Mouse (Mus musculus) ES-E14 (cell line): ENCODE measurements around the gene Bdkrb2. TPM values are rescaled to one million over a fixed set of nuclear protein-coding genes. Genes with fewer than 3 reads are reported as not detected.
A peak's percentile ranks its signal among the peaks of the same experiment; 100 is the strongest.

Experiments
- DNase-seq: peaks from one replicate; pipeline ENCODE4 v3.0.0-alpha.2; 2013; ENCODE audit warnings: low read depth, low spot score
- H3K27ac ChIP-seq: 2 replicates; pipeline ENCODE4 v1.5.1; 2012; ENCODE audit warnings: low read depth, mild to moderate bottlenecking, low read length, moderate library complexity, mixed read lengths; ENCODE audit not compliant: poor library complexity, insufficient read depth, severe bottlenecking
- H3K36me3 ChIP-seq: 2 replicates; pipeline ENCODE4 v1.6.1; 2012; ENCODE audit warnings: mild to moderate bottlenecking, low read length, moderate library complexity, mixed read lengths; ENCODE audit not compliant: control insufficient read depth, poor library complexity, insufficient read depth, severe bottlenecking
- H3K4me1 ChIP-seq, 2 experiments: fragments of 150-350 bp in 1 of 2; sonication (generic) in 1 of 2; 2 replicates each; pipeline ENCODE4 v1.6.1; 2012; ENCODE audit warnings: low read length in 2 of 2, mild to moderate bottlenecking in 1 of 2, mixed read lengths in 1 of 2; ENCODE audit not compliant: control insufficient read depth in 2 of 2, insufficient read depth in 2 of 2, poor library complexity in 1 of 2
- H3K4me3 ChIP-seq, 2 experiments: fragments of 150-350 bp in 1 of 2; sonication (generic) in 1 of 2; 2 replicates each; pipeline ENCODE4 v1.5.1; 2012; ENCODE audit warnings: low read length in 2 of 2, low read depth in 1 of 2, mild to moderate bottlenecking in 1 of 2, mixed read lengths in 1 of 2; ENCODE audit not compliant: insufficient read depth in 1 of 2, poor library complexity in 1 of 2, severe bottlenecking in 1 of 2
- H3K9ac ChIP-seq: 2 replicates; pipeline ENCODE4 v1.6.1; 2012; ENCODE audit warnings: low read depth, mild to moderate bottlenecking, low read length, mixed read lengths; ENCODE audit not compliant: poor library complexity, insufficient read depth, severe bottlenecking
- H3K9me3 ChIP-seq: fragments of 150-350 bp; sonication (generic); 2 replicates; pipeline ENCODE4 v1.6.1; 2012; ENCODE audit warnings: low read depth, mild to moderate bottlenecking, low read length; ENCODE audit not compliant: control insufficient read depth, insufficient read depth
- CHD2 ChIP-seq: IDR thresholded peaks from 2 replicates; pipeline ENCODE4 v1.6.1; 2014; ENCODE audit warnings: mild to moderate bottlenecking, low read depth, low read length, inconsistent platforms
- HCFC1 ChIP-seq: IDR thresholded peaks from 2 replicates; pipeline ENCODE4 v1.6.1; 2012; ENCODE audit warnings: low read length, inconsistent platforms, borderline replicate concordance; ENCODE audit not compliant: insufficient read depth
- MAFK ChIP-seq: IDR thresholded peaks from 2 replicates; pipeline ENCODE4 v1.6.1; 2014; ENCODE audit warnings: mild to moderate bottlenecking, low read depth, low read length, inconsistent platforms; ENCODE audit not compliant: insufficient read depth
- ZC3H11A ChIP-seq: IDR thresholded peaks from 2 replicates; pipeline ENCODE4 v1.6.1; 2012; ENCODE audit warnings: low read depth, mild to moderate bottlenecking, inconsistent platforms, low read length, borderline replicate concordance
- ZNF384 ChIP-seq: IDR thresholded peaks from 2 replicates; pipeline ENCODE4 v1.6.1; 2012; ENCODE audit warnings: low read depth, low read length, inconsistent platforms
- in situ Hi-C, 2 experiments: fragments of 600-800 bp; cut with MboI; formaldehyde crosslinking; loops; one replicate each; pipeline ENCODE4 v1.15.1; 2025; ENCODE audit warnings: low sequenced_read_pairs in 2 of 2, inconsistent platforms in 1 of 2; ENCODE audit not compliant: unreplicated experiment in 2 of 2
- total RNA-seq: library from RNA; depleted of rRNA; stranded (reverse); fragments of 300-350 nt; gene quantifications from 2 replicates; pipeline ENCODE4 v1.2.3, GENCODE M21; 2012; rRNA removed

Gene Bdkrb2
- 1.2 and 2.4 TPM in 2 replicates for total RNA-seq

- H3K9ac ChIP-seq: no peak within 1 kb of the TSS
These were observed at the start of gene Bdkrb2 for GRCm38 (mm10) chr12:105562936-105563680. TSS of gene Bdkrb2 (plus strand) at chr12:105563226.

GRCm38 (mm10) chr12:105514111-105514510, 48.9 kb upstream of the Bdkrb2 start:
- H3K36me3 ChIP-seq: no peaks in the 10 kb centered on the region
- no peak overlapping the region for H3K4me3 ChIP-seq
- in situ Hi-C loops: no loop called here
- TF ChIP-seq HCFC1 (no peak), MAFK (no peak), CHD2 (no peak), ZC3H11A (no peak), ZNF384 (no peak)
- no peak overlapping the region for H3K9ac ChIP-seq
- H3K27ac ChIP-seq: no peak overlapping the region
- no peak for DNase-seq
- peaks cover 2 to 9% of the 10 kb centered on the region in 2 experiments; a peak in 3 of 4 replicates for H3K4me1 ChIP-seq
- H3K9me3 ChIP-seq: no peaks in the 10 kb centered on the region

More at GRCm38 (mm10) chr12:105562936-105563680, at the start of gene Bdkrb2:
- peaks cover 6 to 12% of the 10 kb centered on the region in 2 experiments; a peak in 3 of 4 replicates for H3K4me1 ChIP-seq
- H3K27ac ChIP-seq: no peak within 1 kb of the TSS
- no peaks in the 10 kb centered on the region for H3K9me3 ChIP-seq
- H3K4me3 ChIP-seq: peak within 1 kb of the TSS; percentile 44 to 59
- TF ChIP-seq ZNF384 (no peak), CHD2 (no peak), HCFC1 (no peak), MAFK (no peak), ZC3H11A (no peak)
- no peaks in the 10 kb centered on the region for H3K36me3 ChIP-seq
- DNase-seq: peak; percentile 54
- in situ Hi-C loops: no loop called here

GRCm38 (mm10) chr12:105517026-105517675, 45.9 kb upstream of the Bdkrb2 start:
- TF ChIP-seq ZNF384 (no peak), ZC3H11A (no peak), HCFC1 (no peak), CHD2 (no peak), MAFK (no peak)
- Histone ChIP-seq H3K4me1 (peaks cover 2 to 11% of the 10 kb centered on the region in 2 experiments; a peak in 3 of 4 replicates), H3K9me3 (no peaks in the 10 kb centered on the region), H3K36me3 (no peaks in the 10 kb centered on the region), H3K9ac (no peak overlapping the region), H3K4me3 (no peak overlapping the region), H3K27ac (no peak overlapping the region)
- in situ Hi-C loops: no loop called here
- no peak for DNase-seq

GRCm38 (mm10) chr12:105519851-105520250, 43.2 kb upstream of the Bdkrb2 start:
- TF ChIP-seq CHD2 (no peak), HCFC1 (no peak), ZNF384 (no peak), MAFK (no peak), ZC3H11A (no peak)
- Histone ChIP-seq H3K9ac (no peak overlapping the region), H3K9me3 (no peaks in the 10 kb centered on the region), H3K4me1 (peaks cover 0 to 6% of the 10 kb centered on the region in 2 experiments; a peak in 2 of 4 replicates), H3K4me3 (no peak overlapping the region), H3K36me3 (no peaks in the 10 kb centered on the region), H3K27ac (no peak overlapping the region)
- in situ Hi-C loops: no loop called here
- DNase-seq: no peak
